Mouse (Mus musculus) liver, embryonic 16.5 days (tissue): Measurements from ENCODE around the gene Ssxb8. TPM values are rescaled to one million over a fixed set of nuclear protein-coding genes. Genes with fewer than 3 reads are reported as not detected.
"Not testable (repeated sequence)": the region's sequence is repeated elsewhere in the genome, so short reads cannot be mapped to it uniquely, and the experiment has no call there.

Source experiments
- ATAC-seq: fragments of 200-750 bp; cut with Nextera tagmentation; 2 replicates; pipeline ENCODE4 v1.8.0; 2017; ENCODE audit warnings: low read depth, mild to moderate bottlenecking, moderate number of reproducible peaks, moderate library complexity
- H3K27ac ChIP-seq: fragments of 300-500 bp; sonication (generic); 2 replicates; pipeline ENCODE4 v1.5.1; 2014; ENCODE audit warnings: mild to moderate bottlenecking, low read length
- H3K27me3 ChIP-seq: fragments of 300-500 bp; sonication (generic); 2 replicates; pipeline ENCODE4 v1.6.1; 2014; ENCODE audit warnings: low read depth, low read length, mixed read lengths; ENCODE audit not compliant: control insufficient read depth, insufficient read depth
- H3K36me3 ChIP-seq: fragments of 300-500 bp; sonication (generic); 2 replicates; pipeline ENCODE4 v1.6.1; 2014; ENCODE audit warnings: mild to moderate bottlenecking; ENCODE audit not compliant: control insufficient read depth, insufficient read depth
- H3K4me1 ChIP-seq: fragments of 300-500 bp; sonication (generic); 2 replicates; pipeline ENCODE4 v1.6.1; 2014; ENCODE audit warnings: low read depth, low read length, mixed read lengths; ENCODE audit not compliant: control insufficient read depth
- H3K4me2 ChIP-seq: fragments of 300-500 bp; sonication (generic); 2 replicates; pipeline ENCODE4 v1.6.1; 2014; ENCODE audit warnings: low read depth, low read length, mixed read lengths
- H3K4me3 ChIP-seq: fragments of 300-500 bp; sonication (generic); 2 replicates; pipeline ENCODE4 v1.5.1; 2014; ENCODE audit warnings: low read depth, mild to moderate bottlenecking, low read length
- H3K9ac ChIP-seq: fragments of 300-500 bp; sonication (generic); 2 replicates; pipeline ENCODE4 v1.6.1; 2014; ENCODE audit warnings: low read depth, low read length
- H3K9me3 ChIP-seq: fragments of 300-500 bp; sonication (generic); replicated peaks from 2 replicates; pipeline ENCODE4 v1.6.1; 2016; ENCODE audit warnings: low read length; ENCODE audit not compliant: control insufficient read depth
- WGBS: fragments of 180-500 bp; shearing (Covaris S2); extraction: QIAGEN DNeasy Blood & Tissue Kit; methylation state at CpG from one replicate; pipeline ENCODE4 v1.1.7; 2014; ENCODE audit not compliant: insufficient replicate concordance; 5-methylcytosine and 5-hydroxymethylcytosine counted together
- polyA plus RNA-seq: library from polyadenylated mRNA; unstranded; fragments of >200 nt; fragmentation: Nextera tagmentation; extraction: Ambion mirVana; gene quantifications from 2 replicates; pipeline ENCODE4 v1.2.1, GENCODE M21; 2015

Ssxb8 gene
- not detected in 2 replicates for polyA plus RNA-seq

DNA sequence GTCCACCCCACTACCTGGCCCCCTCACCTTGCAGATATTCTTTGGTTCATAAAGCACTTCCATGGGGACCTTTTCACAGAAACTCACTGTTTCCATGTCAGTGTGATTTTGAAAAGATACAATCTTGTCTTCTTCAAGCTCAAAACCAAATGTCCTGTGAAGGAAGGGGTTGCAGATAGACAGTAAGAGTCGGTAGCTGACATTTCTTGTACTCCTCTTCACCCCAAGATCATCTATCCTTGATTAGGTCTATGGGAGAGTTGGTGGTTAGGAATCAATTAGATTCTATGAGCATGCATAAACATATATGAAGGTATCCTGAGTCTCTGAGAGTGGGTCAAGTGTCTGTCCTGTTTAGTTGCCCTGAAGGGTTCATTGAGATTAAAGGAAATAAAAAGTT, at the start of gene Ssxb8:
Gene Ssxb8, minus strand, starts transcription at position 101 of the 400 bp plus-strand sequence.
- WGBS = 24% methylated on average over 1 of the region's 1 CpGs
- not testable (repeated sequence) for H3K27ac ChIP-seq, ATAC-seq, H3K36me3 ChIP-seq, H3K9ac ChIP-seq, H3K4me2 ChIP-seq, H3K4me3 ChIP-seq, H3K4me1 ChIP-seq, H3K27me3 ChIP-seq, H3K9me3 ChIP-seq

GRCm38 (mm10) chrX:8732907-8733306, 42.3 kb upstream of the Ssxb8 start:
- WGBS = 46% methylated on average over 5 of the region's 5 CpGs
- Histone ChIP-seq H3K36me3 (no peaks in the 10 kb centered on the region), H3K27me3 (no peaks in the 10 kb centered on the region), H3K4me3 (no peak overlapping the region), H3K9ac (no peak overlapping the region), H3K9me3 (no peaks in the 10 kb centered on the region), H3K4me1 (no peaks in the 10 kb centered on the region), H3K4me2 (no peak overlapping the region), H3K27ac (no peak overlapping the region)
- ATAC-seq = no peak

- ATAC-seq = no peak
- H3K4me1 ChIP-seq = no peaks in the 10 kb centered on the region
- no peak overlapping the region for H3K4me2 ChIP-seq
- H3K36me3 ChIP-seq = no peaks in the 10 kb centered on the region
- H3K9ac ChIP-seq = no peak overlapping the region
- WGBS = 50% methylated on average over 4 of the region's 4 CpGs
- H3K27me3 ChIP-seq = no peaks in the 10 kb centered on the region
- no peaks in the 10 kb centered on the region for H3K9me3 ChIP-seq
- H3K27ac ChIP-seq = no peak overlapping the region
- no peak overlapping the region for H3K4me3 ChIP-seq
Measured at GRCm38 (mm10) chrX:8663085-8663484, 27.6 kb downstream of the Ssxb8 start.

Other genes starting within 250 kb of the Ssxb8 start
- not detected in 2 replicates for gene Ssxb2, start 229.1 kb downstream of the Ssxb8 start, polyA plus RNA-seq
- not detected in 2 replicates for gene Gm14459, start 165.9 kb downstream of the Ssxb8 start, polyA plus RNA-seq
- not detected in 2 replicates for gene Ssxb6, start 142.6 kb downstream of the Ssxb8 start, polyA plus RNA-seq
- not detected in 2 replicates for gene Ssxb3, start 99.0 kb downstream of the Ssxb8 start, polyA plus RNA-seq
- not detected in 2 replicates for gene Ssx9, start 57.6 kb upstream of the Ssxb8 start, polyA plus RNA-seq
- gene Ssxb5, start 112.8 kb upstream of the Ssxb8 start, polyA plus RNA-seq = not detected in 2 replicates
- gene Gm6592, start 153.2 kb upstream of the Ssxb8 start, polyA plus RNA-seq = not detected in 2 replicates
- gene Gm5751, start 183.4 kb upstream of the Ssxb8 start, polyA plus RNA-seq = not detected in 2 replicates
- gene B630019K06Rik, start 201.5 kb upstream of the Ssxb8 start, polyA plus RNA-seq = 0.19 and 0.25 TPM in 2 replicates